Mouse (Mus musculus): ENCODE data around the gene Prl3d2.
"Not testable (repeated sequence)": the region's sequence is repeated elsewhere in the genome, so short reads cannot be mapped to it uniquely, and the experiment has no call there.

Prl3d2 gene

DNA sequence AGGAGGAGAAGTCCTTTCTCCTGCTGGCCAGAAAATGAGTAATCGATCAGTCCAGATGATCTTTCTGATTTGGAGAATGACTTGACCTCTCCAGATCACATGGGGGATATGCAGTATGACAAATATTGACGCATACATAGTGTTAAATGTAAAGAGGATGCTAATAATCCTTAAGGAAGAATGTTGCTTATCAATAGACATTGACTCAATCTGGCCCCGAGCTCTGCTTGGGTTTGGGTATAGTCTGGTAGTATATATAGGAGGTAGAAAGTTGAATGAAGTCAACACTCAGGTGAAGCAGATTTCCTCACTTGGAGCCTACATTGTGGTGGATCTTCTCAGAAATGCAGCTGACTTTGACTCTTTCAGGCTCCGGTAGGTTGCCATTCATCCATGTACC is at the start of gene Prl3d2:
TSS of gene Prl3d2 (plus strand) at position 301 of the 400 bp plus-strand sequence.
- DNase-seq (ENCODE audit: low spot score in 2 of 2) = not testable (repeated sequence)

DNA sequence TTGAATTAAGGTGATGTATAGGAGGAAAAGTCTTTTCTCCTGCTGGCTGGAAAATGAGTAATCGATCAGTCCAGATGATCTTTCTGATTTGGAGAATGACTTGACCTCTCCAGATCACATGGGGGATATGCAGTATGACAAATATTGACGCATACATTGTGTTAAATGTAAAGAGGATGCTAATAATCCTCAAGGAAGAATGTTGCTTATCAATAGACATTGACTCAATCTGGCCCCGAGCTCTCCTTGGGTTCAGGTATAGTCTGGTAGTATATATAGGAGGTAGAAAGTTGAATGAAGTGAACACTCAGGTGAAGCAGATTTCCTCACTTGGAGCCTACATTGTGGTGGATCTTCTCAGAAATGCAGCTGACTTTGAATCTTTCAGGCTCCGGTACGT is 27.6 kb upstream of the Prl3d2 start, which contains the start of gene Prl3d1:
TSS of gene Prl3d1 (plus strand) at position 301 of the 400 bp plus-strand sequence.
- DNase-seq (ENCODE audit: low spot score in 2 of 2) = not testable (repeated sequence)

DNA sequence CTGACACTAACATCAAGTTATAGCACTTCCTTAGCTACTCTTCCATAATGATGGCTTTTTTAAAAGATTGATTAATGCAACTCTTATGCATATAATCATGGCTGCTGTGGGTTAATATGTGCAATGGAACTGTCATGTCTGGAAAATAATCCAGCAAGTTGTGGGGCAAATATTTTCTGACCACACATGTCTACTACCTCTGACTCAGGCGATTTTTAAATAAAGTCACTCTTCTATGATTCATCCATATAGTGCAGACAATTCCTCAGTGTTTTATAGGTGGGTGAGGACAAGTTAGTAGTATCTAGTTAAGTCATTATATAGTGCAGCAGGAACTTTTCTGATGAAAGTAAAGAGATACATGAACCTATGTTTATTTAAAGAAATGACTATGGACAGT is 26.8 kb downstream of the Prl3d2 start:
- no peak for DNase-seq (ENCODE audit: low spot score in 2 of 2)

DNA sequence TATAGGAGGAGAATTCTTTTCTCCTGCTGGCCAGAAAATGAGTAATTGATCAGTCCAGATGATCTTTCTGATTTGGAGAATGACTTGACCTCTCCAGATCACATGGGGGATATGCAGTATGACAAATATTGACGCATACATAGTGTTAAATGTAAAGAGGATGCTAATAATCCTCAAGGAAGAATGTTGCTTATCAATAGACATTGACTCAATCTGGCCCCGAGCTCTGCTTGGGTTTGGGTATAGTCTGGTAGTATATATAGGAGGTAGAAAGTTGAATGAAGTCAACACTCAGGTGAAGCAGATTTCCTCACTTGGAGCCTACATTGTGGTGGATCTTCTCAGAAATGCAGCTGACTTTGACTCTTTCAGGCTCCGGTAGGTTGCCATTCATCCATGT is 35.0 kb downstream of the Prl3d2 start, which contains the start of gene Prl3d3:
TSS of gene Prl3d3 (plus strand) at position 301 of the 400 bp plus-strand sequence.
- DNase-seq (ENCODE audit: low spot score in 2 of 2) = not testable (repeated sequence)
